Mouse (Mus musculus): Measurements from ENCODE around the gene Gpx5.

DNA sequence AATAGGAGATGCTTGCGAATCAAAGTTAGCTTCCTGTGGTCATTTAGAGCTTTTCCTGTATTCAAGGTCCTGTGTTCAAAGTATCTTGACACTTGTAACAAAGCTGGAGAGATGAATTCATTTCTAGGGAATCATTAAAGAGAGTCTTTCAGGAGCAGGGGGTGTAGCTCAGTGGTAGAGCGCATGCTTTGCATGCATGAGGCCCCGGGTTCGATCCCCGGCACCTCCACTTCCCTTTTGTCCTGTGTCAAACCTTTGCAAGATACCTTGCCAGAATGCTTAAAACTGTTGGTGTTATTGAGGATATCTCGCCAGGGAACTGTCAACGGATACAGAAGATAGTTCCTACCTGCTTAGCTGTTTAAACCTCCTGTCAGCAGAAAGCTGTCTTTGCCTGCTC lies 51.7 kb downstream of the Gpx5 start:
- TF ChIP-seq GATA1 (IDR thresholded peaks at IDR 0.05; ENCODE audit: low read length) (no peak), TAL1 (IDR thresholded peaks at IDR 0.05; ENCODE audit: low read length) (no peak)

Data from erythroblast, embryonic 14.5 days (primary cell).